Mouse (Mus musculus) olfactory bulb, adult 2 months (tissue): ENCODE measurements around the gene Rprd2. TPM values are rescaled to one million over a fixed set of nuclear protein-coding genes. Genes with fewer than 3 reads are reported as not detected.

Source experiments
- H3K27ac ChIP-seq: fragments of 200-500 bp; 2 replicates; pipeline ENCODE4 v1.5.1; 2012; ENCODE audit warnings: low read depth, low read length; ENCODE audit not compliant: insufficient read depth
- H3K4me1 ChIP-seq: fragments of 200-500 bp; 2 replicates; pipeline ENCODE4 v1.6.1; 2012; ENCODE audit warnings: low read length; ENCODE audit not compliant: control insufficient read depth, insufficient read depth
- H3K4me3 ChIP-seq: fragments of 200-500 bp; 2 replicates; pipeline ENCODE4 v1.5.1; 2012; ENCODE audit warnings: mild to moderate bottlenecking, low read depth, low read length, moderate library complexity; ENCODE audit not compliant: insufficient read depth
- CTCF ChIP-seq: fragments of 200-500 bp; IDR thresholded peaks from 2 replicates; pipeline ENCODE4 v1.5.1; 2012; ENCODE audit warnings: low read depth, mild to moderate bottlenecking, low read length, moderate library complexity; ENCODE audit not compliant: insufficient read depth
- POLR2A ChIP-seq: fragments of 200-500 bp; IDR thresholded peaks from 2 replicates; pipeline ENCODE4 v1.6.1; 2012; ENCODE audit warnings: mild to moderate bottlenecking, low read depth, low read length, moderate library complexity; ENCODE audit not compliant: insufficient read depth
- WGBS: fragments of 180-500 bp; shearing (Covaris S2); methylation state at CpG from one replicate; pipeline ENCODE4 v1.1.7; 2018; 5-methylcytosine and 5-hydroxymethylcytosine counted together
- polyA plus RNA-seq: library from polyadenylated mRNA; stranded (reverse); fragments of >200 nt; gene quantifications from 2 replicates; pipeline ENCODE4 v1.2.4, GENCODE M21; 2012; ENCODE audit warnings: low replicate concordance; ENCODE audit not compliant: missing spikeins, insufficient read depth, insufficient read length

The Rprd2 gene
- polyA plus RNA-seq, 1 experiment = not detected

DNA sequence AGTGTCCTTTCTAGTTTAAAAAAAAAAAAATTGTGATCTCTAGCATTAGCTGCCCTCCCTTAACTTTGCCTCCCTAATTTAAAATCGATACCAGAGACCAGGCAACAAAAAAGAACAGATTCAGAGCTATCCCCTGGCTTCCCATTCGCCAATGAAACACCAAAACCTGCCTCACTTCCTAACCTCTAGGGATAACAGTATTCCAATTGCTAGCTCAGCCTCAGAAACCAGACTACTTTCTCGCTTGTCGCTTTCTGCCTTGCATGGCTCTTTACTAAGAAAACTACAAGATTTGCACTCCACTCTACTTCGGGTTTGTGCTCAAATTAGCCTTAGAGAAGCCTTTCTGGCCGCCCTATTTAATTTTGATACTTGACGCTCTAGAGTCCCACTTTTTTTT lies 37.5 kb upstream of the Rprd2 start:
- no peaks in the 10 kb centered on the region for H3K4me1 ChIP-seq
- TF ChIP-seq CTCF = no peak
- TF ChIP-seq POLR2A = no peak
- H3K27ac ChIP-seq = no peak overlapping the region
- 14% methylated on average over 7 of the region's 7 CpGs for WGBS
- peak overlapping the region; percentile 86 for H3K4me3 ChIP-seq

DNA sequence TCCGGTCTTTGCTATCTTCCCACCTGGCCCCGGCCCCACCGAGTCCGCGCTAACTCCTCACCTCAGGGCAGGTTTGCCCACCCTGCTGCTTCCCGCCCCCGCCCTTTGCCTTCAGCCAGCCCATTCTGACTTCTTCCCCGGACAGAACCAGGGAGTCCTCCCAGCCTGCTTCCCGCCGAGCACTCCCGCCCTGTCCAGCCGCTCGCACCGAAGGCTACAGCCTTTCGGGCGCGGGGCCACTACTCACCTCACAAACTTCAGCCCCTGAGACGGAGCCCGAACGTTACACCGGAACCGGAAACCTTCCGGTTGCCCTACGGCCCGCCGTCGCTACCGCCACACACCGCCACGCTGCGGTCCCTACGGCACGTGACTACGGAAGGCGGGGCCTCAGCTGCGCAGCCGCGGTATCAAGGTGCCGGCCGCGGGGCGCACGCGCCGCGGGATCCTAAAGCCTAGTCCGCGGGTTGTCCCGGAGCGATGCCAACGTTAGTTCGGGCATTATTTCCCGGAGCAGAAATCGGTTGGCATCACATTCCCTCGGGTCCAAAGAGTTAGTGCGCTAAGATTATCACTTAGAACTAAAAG lies 36.9 kb upstream of the Rprd2 start, which contains the start of gene Prpf3:
Gene Prpf3 (minus strand): TSS at position 384 of the 588 bp plus-strand sequence.
- no peak for TF ChIP-seq CTCF
- peak; percentile 62 for TF ChIP-seq POLR2A
- H3K4me1 ChIP-seq = no peaks in the 10 kb centered on the region
- peak within 1 kb of the TSS; percentile 86 for H3K4me3 ChIP-seq
- H3K27ac ChIP-seq = no peak within 1 kb of the TSS
- under 1% methylated on average over 56 of the region's 56 CpGs for WGBS

DNA sequence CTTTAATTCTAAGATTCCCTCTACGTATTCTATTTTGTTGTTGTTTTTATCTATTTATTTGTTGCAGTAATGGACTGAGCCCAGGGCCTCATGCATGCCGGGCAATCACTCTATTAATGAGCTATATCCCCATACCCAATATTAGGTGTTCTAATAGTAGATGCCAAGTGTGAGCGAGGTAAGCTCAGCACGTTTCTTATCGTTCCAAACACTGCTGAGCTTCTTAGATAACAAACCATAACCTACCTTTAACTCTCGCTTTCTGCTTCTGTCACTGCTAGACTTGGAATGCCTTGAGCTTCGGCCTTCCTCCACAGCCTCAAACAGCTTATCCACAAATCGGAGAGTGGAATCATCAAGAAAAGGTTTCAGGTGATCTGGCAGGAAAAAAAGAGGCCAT lies 32.7 kb upstream of the Rprd2 start:
- TF ChIP-seq CTCF (no peak), POLR2A (no peak)
- H3K4me1 ChIP-seq = no peaks in the 10 kb centered on the region
- no peak overlapping the region for H3K4me3 ChIP-seq
- H3K27ac ChIP-seq = no peak overlapping the region
- 95% methylated on average over 8 of the region's 8 CpGs for WGBS

DNA sequence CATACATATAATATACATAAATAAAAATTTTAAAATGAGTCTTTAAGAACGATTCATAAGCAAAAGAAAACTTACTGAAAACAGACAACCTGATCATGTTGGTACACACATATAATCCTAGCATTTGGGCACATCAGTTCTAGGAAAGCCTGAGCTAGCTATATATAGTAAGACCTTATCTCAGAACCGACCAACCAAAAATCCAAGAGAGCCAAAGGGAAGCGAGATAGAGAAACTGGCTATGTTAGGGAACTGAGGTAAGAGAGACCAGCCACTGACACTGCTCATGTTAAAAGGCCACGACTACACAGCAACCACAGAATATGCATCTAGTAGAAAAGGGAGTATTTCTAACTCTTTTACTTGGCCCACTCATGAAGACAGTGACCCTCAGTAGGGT lies 31.9 kb upstream of the Rprd2 start:
- Histone ChIP-seq H3K27ac (no peak overlapping the region), H3K4me3 (no peak overlapping the region), H3K4me1 (no peaks in the 10 kb centered on the region)
- WGBS = 87% methylated on average over 4 of the region's 4 CpGs
- TF ChIP-seq CTCF = no peak
- TF ChIP-seq POLR2A = no peak

DNA sequence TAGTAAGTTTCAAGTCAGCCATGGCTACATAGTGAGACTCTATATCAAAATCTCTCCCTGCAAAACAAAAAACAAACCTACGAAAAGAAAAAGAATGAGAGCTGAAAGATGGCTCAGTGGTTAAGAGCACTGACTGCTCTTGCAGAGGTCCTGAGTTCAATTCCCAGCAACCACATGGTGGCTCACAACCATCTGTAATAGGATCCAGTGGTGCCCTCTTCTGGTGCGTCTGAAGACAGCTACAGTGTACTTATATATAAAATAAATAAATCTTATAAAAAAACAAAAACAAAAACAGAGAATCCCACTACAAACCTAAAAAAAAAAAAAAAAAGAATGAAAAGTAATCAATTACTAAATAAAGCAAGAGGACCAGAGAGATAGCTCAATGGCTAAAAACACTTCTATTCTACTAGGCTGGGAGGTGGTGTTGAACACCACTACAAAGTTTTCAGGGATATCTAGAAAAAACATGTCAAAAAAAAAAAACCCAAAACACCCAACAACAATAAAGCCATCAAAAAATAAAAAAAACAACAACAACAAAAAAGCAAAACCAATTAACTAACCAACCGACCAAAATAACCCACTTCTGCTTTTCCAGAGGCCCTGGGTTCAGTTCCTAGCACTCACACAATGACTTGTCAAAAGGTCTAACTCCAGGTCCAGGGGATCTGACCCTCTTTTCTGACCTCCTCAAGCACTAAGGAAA lies 24.0 kb upstream of the Rprd2 start:
- Histone ChIP-seq H3K4me3 (no peak overlapping the region), H3K27ac (no peak overlapping the region), H3K4me1 (no peaks in the 10 kb centered on the region)
- TF ChIP-seq CTCF (no peak), POLR2A (no peak)
- WGBS = 89% methylated on average over 3 of the region's 3 CpGs

DNA sequence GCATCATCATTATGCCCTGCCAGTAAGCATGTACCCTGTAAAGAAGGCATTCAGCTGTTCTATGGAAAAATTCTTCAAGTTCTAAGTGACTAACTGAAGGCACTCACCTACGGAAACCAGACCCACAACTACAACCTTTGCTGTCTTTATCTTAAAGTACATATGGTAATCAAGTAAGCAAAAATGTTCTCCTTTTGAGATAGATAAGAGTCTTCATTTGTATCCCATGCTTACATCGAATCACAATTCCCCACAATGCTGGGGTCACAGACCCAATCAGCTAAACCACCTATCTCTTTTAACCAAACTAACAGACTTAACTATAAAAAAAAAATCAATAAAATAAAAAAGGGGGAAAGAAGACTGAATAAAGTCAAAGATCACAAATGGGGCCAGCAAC lies 20.6 kb upstream of the Rprd2 start:
- Histone ChIP-seq H3K4me1 (no peaks in the 10 kb centered on the region), H3K27ac (no peak overlapping the region), H3K4me3 (no peak overlapping the region)
- WGBS = 97% methylated on average over 2 of the region's 2 CpGs
- TF ChIP-seq CTCF (no peak), POLR2A (no peak)

DNA sequence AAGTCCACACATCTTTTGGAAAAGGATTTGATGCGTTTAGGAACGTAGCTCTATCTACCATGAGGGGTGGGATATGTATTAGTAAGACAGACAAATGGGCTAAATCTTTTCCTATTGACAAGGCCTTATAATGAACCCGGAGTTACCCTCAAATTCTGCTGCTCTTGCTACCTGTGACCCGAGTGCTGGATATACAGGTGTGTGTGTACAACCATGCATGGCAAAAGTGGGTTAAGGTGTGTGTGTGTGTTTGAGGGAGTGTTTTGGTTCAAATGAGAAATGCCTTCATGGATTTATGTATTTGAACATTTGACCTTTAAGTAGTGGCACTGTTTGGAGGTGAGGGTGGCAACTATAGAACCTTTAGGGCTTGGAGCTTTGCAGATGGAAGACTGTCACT lies 10.4 kb upstream of the Rprd2 start:
- Histone ChIP-seq H3K4me1 (no peaks in the 10 kb centered on the region), H3K4me3 (no peak overlapping the region), H3K27ac (no peak overlapping the region)
- TF ChIP-seq CTCF (no peak), POLR2A (no peak)
- 96% methylated on average over 4 of the region's 4 CpGs for WGBS

DNA sequence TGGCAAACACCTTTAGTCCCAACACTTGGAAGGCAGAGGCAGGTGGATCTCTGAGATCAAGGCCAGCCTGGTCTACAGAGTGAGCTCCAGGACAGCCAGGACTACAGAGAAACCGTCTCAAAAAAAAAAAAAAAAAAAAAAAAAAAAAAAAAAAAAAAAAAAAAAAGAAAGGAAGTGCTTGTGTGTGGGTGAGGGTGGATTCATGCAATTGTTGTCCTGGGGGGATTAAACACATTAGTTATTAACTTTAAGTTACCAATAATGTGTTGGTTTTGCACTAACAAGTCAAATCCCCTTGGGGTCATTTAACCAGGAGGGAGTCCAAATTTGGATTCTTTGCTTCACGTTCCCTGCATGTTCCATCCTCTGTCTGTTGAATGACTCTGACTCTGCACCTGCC lies 7.6 kb upstream of the Rprd2 start:
- TF ChIP-seq POLR2A (no peak), CTCF (no peak)
- WGBS = 59% methylated on average over 2 of the region's 2 CpGs
- H3K4me3 ChIP-seq = no peak overlapping the region
- no peak overlapping the region for H3K27ac ChIP-seq
- H3K4me1 ChIP-seq = no peaks in the 10 kb centered on the region

DNA sequence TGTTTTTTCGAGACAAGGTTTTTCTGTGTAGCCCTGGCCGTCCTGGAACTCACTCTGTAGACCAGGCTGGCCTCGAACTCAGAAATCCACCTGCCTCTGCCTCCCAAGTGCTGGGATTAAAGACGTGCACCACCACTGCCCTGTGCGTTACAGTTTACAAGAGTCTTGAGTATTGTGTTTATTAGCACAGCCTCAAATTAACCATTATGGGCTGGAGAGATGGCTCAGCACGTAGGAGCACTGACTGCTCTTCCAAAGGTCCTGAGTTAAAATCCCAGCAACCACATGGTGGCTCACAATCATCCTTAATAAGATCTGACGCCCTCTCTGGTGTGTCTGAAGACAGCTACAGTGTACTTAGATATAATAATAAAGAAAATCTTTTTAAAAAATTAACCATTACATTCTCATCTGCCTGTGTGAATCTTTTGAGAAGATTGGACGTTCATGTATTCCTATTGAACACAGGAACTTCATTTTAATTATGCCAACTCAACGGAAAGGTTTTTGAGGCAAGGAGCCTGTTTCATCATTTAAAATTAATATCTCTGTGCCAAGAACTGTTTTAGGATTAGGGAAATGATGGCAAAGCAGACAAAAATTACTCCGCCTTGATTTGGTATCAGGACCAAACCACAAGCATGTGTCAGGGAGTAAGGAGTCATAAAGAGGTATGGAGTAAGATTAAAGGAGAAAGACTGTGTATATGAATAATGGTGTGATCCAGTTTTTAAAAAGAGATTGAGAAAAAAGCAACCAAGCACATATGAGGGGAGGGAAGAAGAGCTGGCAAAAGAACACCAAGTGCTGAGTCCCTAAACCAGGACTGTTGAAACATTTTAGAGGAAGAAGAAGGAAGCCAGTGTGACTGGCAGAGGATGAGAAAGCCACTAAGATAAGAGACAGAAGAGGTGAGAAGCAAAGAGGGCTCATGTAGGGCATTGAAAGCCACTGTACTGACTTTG lies 1.7 kb upstream of the Rprd2 start:
- Histone ChIP-seq H3K4me3 (peak overlapping the region; percentile 72), H3K4me1 (no peaks in the 10 kb centered on the region), H3K27ac (peak overlapping the region; percentile 98)
- no peak for TF ChIP-seq CTCF
- no peak for TF ChIP-seq POLR2A
- WGBS = 22% methylated on average over 10 of the region's 10 CpGs
